Mouse (Mus musculus) megakaryocyte, embryonic 14.5 days (primary cell): ENCODE results near the gene AC124108.1.

Experiments
- FLI1 ChIP-seq: IDR thresholded peaks from 2 replicates; pipeline ENCODE4 v1.6.1; 2012; ENCODE audit warnings: low read length, inconsistent platforms, mixed read lengths
- GATA1 ChIP-seq: IDR thresholded peaks from 3 replicates; pipeline ENCODE4 v1.6.1; 2012; ENCODE audit warnings: mixed read lengths, low read length, inconsistent platforms, borderline replicate concordance

DNA sequence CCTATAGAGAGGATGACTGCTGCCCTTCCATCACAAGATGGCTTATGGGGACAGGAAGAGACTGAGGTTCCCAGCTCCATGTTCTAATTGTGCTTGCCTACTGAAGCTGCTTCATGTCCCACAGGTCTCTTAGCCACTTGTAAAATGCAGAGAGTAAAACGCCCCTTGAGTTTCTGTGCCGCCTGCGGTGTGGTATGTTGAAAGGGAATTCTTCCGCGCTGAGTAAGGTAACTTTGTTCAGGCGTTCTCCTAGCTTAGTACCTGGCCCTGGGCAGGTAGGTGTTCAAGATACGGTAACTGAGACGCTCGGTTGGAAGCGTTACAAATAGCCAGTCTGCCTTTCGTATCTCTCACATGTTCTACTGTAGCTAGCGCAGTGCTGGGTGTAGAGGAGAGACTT, 20.4 kb downstream of the AC124108.1 start:
- TF ChIP-seq FLI1 (no peak), GATA1 (no peak)
